Mouse (Mus musculus): ENCODE data around the gene Wdr90. TPM values are rescaled to one million over a fixed set of nuclear protein-coding genes. Genes with fewer than 3 reads are reported as not detected.

Gene Wdr90
- total and polyA plus RNA-seq, 2 experiments from 2014 or later: 14.2 to 36.2 TPM

DNA sequence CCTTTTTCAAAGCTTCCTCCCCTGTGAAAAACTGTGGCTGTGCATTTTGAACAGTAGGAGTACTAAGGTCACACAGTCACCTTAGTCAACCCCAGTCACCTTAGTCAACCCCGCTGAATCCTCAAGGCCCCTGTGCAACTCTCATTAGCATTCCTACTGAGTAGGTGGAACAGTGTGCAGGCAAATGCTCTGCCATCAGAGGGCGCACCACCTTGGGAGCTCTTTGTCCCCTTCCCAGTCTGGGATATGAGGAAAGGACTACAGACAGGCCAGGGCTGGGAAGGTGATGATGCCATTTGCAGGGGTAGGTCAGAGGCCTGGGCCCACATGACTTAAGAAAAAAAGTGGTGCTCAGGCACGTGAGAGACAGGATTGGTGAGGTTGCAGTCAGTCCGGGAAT lies 18.0 kb upstream of the Wdr90 start:
- 42% methylated on average over 4 of the region's 4 CpGs for WGBS
- no peak overlapping the region for H3K4me3 ChIP-seq (ENCODE audit: low read depth, low read length)
- peaks cover 35% of the 10 kb centered on the region for H3K36me3 ChIP-seq (ENCODE audit: insufficient read depth, low read length)
- ATAC-seq (ENCODE audit: low FRiP score) (no peak), DNase-seq (ENCODE audit: low spot score) (peak; percentile 10)
- H3K4me1 ChIP-seq (ENCODE audit: insufficient read depth, low read length): peaks cover 14% of the 10 kb centered on the region
- H3K27ac ChIP-seq (ENCODE audit: low read depth, low read length): no peak overlapping the region
- peak; percentile 68 for TF ChIP-seq CTCF (IDR thresholded peaks at IDR 0.05)
- no peak overlapping the region for H3K9ac ChIP-seq (replicated peaks; ENCODE audit: low read length, poor library complexity, severe bottlenecking)
- H3K27me3 ChIP-seq (ENCODE audit: insufficient read depth, low read length): no peaks in the 10 kb centered on the region
- no peaks in the 10 kb centered on the region for H3K9me3 ChIP-seq (ENCODE audit: low read length)
- H3K4me2 ChIP-seq (ENCODE audit: low read depth, low read length, poor library complexity, severe bottlenecking): no peak overlapping the region

DNA sequence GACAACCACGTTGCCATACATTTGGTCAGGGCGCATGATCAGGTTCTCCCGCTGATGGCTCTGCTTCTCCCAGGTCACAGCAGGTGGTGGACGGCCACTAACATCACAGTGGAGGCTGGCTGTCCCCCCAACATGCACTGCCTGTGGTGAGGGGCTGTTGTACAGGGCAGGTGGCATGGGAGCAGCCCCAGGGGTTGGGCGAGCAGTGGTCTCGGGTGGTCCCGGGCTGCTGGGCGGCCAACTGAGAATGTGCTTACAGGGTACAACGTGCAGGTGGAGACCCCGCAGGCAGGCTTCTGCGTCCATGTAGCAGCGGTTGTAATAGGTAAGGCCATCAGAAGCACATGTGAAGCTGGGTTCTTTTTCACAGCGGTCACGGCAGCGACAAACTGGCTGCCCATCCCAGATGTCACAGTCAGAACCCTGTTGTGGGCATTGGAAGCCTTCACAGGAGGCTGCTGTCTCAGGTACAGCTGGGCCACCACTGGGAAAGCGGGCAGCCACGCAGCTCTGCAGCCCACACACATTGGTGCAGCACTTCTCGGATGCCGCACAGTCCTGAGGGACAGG lies 17.4 kb upstream of the Wdr90 start:
- Histone ChIP-seq H3K9me3 (ENCODE audit: low read length) (no peaks in the 10 kb centered on the region), H3K4me2 (ENCODE audit: low read depth, low read length, poor library complexity, severe bottlenecking) (no peak overlapping the region), H3K27ac (ENCODE audit: low read depth, low read length) (no peak overlapping the region), H3K4me3 (ENCODE audit: low read depth, low read length) (no peak overlapping the region), H3K4me1 (ENCODE audit: insufficient read depth, low read length) (peaks cover 19% of the 10 kb centered on the region), H3K9ac (replicated peaks; ENCODE audit: low read length, poor library complexity, severe bottlenecking) (no peak overlapping the region), H3K27me3 (ENCODE audit: insufficient read depth, low read length) (no peaks in the 10 kb centered on the region), H3K36me3 (ENCODE audit: insufficient read depth, low read length) (peaks cover 31% of the 10 kb centered on the region)
- no peak for ATAC-seq (ENCODE audit: low FRiP score)
- 86% methylated on average over 19 of the region's 19 CpGs for WGBS
- no peak for TF ChIP-seq CTCF (IDR thresholded peaks at IDR 0.05)
- no peak for DNase-seq (ENCODE audit: low spot score)

DNA sequence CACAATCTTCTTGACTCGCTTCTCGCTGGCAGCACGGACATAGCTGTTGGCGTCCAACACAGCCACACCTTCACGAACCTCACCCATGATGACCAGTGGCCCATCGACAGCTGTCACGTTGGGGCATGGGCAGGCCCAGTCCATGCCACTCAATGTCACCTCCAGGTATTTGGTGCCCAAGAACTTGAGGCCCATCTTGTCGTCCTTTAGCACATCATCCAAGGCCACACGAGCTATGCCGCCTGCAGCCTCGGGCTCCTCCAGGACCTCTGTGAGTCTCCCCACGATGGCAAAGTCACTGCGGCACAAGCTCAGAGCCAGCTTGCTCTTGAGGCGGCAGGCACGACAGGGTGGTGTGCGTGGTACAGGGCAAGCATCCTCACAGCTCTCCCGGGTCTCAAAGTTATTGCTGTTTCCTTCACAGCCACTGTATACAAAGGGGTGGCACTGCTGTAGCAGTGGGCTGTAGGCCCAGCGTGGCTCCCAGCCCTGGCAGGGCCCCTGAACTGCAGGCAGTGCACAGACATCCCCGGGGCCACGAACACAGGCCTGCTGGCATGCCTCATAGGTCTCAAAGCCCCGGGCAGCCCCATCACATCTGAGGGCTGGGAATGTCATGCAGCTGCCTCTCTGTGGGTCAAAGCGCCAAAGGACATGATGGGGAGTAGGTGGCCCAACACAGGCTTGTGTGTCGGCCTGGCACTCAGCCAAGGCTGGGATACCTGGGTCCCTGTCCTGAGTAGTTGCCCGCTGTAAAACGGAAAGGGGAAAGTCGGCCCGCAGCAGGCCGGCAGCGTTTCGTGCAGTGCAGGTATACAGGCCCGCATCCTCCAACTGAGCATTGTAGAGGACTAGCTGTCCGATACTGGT lies 16.7 kb upstream of the Wdr90 start:
- Histone ChIP-seq H3K27me3 (ENCODE audit: insufficient read depth, low read length) (no peaks in the 10 kb centered on the region), H3K27ac (ENCODE audit: low read depth, low read length) (no peak overlapping the region), H3K36me3 (ENCODE audit: insufficient read depth, low read length) (peaks cover 24% of the 10 kb centered on the region; the same call in 1 of the 2 replicates), H3K4me2 (ENCODE audit: low read depth, low read length, poor library complexity, severe bottlenecking) (no peak overlapping the region), H3K9ac (replicated peaks; ENCODE audit: low read length, poor library complexity, severe bottlenecking) (no peak overlapping the region), H3K9me3 (ENCODE audit: low read length) (no peaks in the 10 kb centered on the region), H3K4me1 (ENCODE audit: insufficient read depth, low read length) (peaks cover 19% of the 10 kb centered on the region), H3K4me3 (ENCODE audit: low read depth, low read length) (no peak overlapping the region)
- WGBS: 91% methylated on average over 31 of the region's 32 CpGs
- ATAC-seq (ENCODE audit: low FRiP score) (no peak), DNase-seq (ENCODE audit: low spot score) (no peak)
- TF ChIP-seq CTCF (IDR thresholded peaks at IDR 0.05): no peak

DNA sequence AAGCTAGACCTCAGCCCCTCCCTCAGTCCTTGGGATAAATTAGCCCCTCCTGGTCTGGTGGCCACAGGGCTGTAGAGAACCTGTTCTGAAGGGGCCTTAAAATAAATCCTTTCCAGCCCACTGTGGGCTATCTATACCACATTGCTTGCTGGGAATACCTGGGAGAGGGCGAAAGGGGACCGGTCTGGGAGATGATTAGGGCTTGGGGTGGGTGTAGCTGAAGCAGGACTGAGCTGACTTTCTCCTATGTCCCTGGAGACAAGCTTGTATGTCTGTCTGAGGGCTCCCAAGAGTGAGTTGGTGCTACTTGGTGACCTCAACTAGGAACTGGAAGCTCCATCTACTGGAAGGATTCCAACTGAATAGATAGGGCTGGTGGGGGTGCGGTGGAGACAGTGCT lies 15.7 kb upstream of the Wdr90 start:
- no peak for TF ChIP-seq CTCF (IDR thresholded peaks at IDR 0.05)

DNA sequence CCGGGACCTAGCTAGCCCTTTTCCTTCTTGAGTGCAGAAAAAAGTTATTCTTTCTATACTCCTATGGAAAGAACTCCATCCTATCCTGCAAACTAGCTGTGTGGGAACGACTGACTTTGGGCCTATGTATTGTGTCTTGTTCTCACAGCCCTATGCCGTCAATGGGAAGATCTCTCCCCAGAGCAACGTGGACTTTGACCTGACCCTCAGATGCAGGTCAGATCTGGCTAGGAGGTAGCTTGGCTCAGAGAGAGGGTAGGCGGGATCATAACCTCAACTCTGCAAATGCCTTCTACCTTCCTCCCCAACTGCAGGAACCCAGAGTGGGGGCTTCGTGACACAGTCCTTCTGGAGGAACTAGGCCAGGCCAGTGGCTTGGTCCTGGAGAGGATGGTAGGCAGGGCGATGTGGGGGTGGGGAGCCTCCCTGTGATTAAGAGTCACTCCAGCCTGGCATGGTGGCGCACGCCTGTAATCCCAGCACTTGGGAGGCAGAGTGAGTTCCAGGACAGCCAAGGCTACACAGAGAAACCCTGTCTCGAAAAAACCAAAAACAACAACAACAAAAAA lies 15.1 kb upstream of the Wdr90 start:
- Histone ChIP-seq H3K4me2 (ENCODE audit: low read depth, low read length, poor library complexity, severe bottlenecking) (peak overlapping the region; percentile 85), H3K27ac (ENCODE audit: low read depth, low read length) (peak overlapping the region; percentile 98), H3K36me3 (ENCODE audit: insufficient read depth, low read length) (peaks cover 16% of the 10 kb centered on the region; the same call in 1 of the 2 replicates), H3K9ac (replicated peaks; ENCODE audit: low read length, poor library complexity, severe bottlenecking) (peak overlapping the region; percentile 89), H3K27me3 (ENCODE audit: insufficient read depth, low read length) (no peaks in the 10 kb centered on the region), H3K4me3 (ENCODE audit: low read depth, low read length) (peak overlapping the region; percentile 76), H3K4me1 (ENCODE audit: insufficient read depth, low read length) (peaks cover 19% of the 10 kb centered on the region), H3K9me3 (ENCODE audit: low read length) (no peaks in the 10 kb centered on the region)
- TF ChIP-seq CTCF (IDR thresholded peaks at IDR 0.05): no peak
- DNase-seq (ENCODE audit: low spot score) (no peak), ATAC-seq (ENCODE audit: low FRiP score) (no peak)
- 62% methylated on average over 10 of the region's 10 CpGs for WGBS

More for the DNA sequence above, 15.7 kb upstream of the Wdr90 start:
- Histone ChIP-seq H3K4me3 (ENCODE audit: low read depth, low read length) (no peak overlapping the region), H3K36me3 (ENCODE audit: insufficient read depth, low read length) (peaks cover 19% of the 10 kb centered on the region; the same call in 1 of the 2 replicates), H3K27ac (ENCODE audit: low read depth, low read length) (no peak overlapping the region), H3K4me1 (ENCODE audit: insufficient read depth, low read length) (peaks cover 19% of the 10 kb centered on the region), H3K9me3 (ENCODE audit: low read length) (no peaks in the 10 kb centered on the region), H3K27me3 (ENCODE audit: insufficient read depth, low read length) (no peaks in the 10 kb centered on the region), H3K4me2 (ENCODE audit: low read depth, low read length, poor library complexity, severe bottlenecking) (0 out of 2 replicates have a peak overlapping the region, but pooled peaks have one; percentile 2), H3K9ac (replicated peaks; ENCODE audit: low read length, poor library complexity, severe bottlenecking) (no peak overlapping the region)
- 98% methylated on average over 3 of the region's 3 CpGs for WGBS
- no peak for DNase-seq (ENCODE audit: low spot score)
- no peak for ATAC-seq (ENCODE audit: low FRiP score)
